Mouse (Mus musculus) granulocyte monocyte progenitor cell, adult 5-6 weeks (primary cell): ENCODE measurements around the gene Exd2. TPM values are rescaled to one million over a fixed set of nuclear protein-coding genes. Genes with fewer than 3 reads are reported as not detected.

Experiments
- ATAC-seq: replicated peaks from 2 replicates; pipeline ENCODE4 v1.8.0; 2016; ENCODE audit warnings: mild to moderate bottlenecking, moderate TSS enrichment, inconsistent platforms; ENCODE audit not compliant: poor library complexity, severe bottlenecking
- total RNA-seq, 2 experiments: library from RNA; stranded (forward) in 1 of 2; stranded (reverse) in 1 of 2; fragments of 200-712, 200-1000 nt in 1 of 2; fragments of >200 nt in 1 of 2; fragmentation: Nextera tagmentation in 1 of 2; gene quantifications; 2 replicates each; pipeline ENCODE4 v1.2.3; 2014 to 2017

The Exd2 gene
- total RNA-seq, 2 experiments from 2014 or later, result 11.2 to 13.8 TPM

GRCm38 (mm10) chr12:80538311-80538710 is 75.4 kb downstream of the Exd2 start:
- ATAC-seq, result no peak

GRCm38 (mm10) chr12:80545310-80545709 is 82.4 kb downstream of the Exd2 start:
- no peak for ATAC-seq

- no peak for ATAC-seq
Measured at GRCm38 (mm10) chr12:80549646-80550045, 86.8 kb downstream of the Exd2 start.

Other genes with a start within 250 kb of the Exd2 start
- gene Actn1, start 202.7 kb upstream of the Exd2 start, total RNA-seq (2014; fragmentation: Nextera tagmentation), result 14.7 and 18.2 TPM in 2 replicates
- 10.1 and 13.9 TPM in 2 replicates for gene Actn1, start 202.7 kb upstream of the Exd2 start, total RNA-seq (2017)
- gene Dcaf5, start 26.5 kb upstream of the Exd2 start, total RNA-seq (2014; fragmentation: Nextera tagmentation), result 11.9 and 12.9 TPM in 2 replicates
- 14.2 and 14.4 TPM in 2 replicates for gene Dcaf5, start 26.5 kb upstream of the Exd2 start, total RNA-seq (2017)
- not detected in 2 replicates for gene Galnt16, start 55.2 kb downstream of the Exd2 start, total RNA-seq (2014; fragmentation: Nextera tagmentation)
- not detected in 2 replicates for gene Galnt16, start 55.2 kb downstream of the Exd2 start, total RNA-seq (2017)
- gene Slc39a9, start 180.8 kb downstream of the Exd2 start, total RNA-seq (2014; fragmentation: Nextera tagmentation), result 31.3 and 33.5 TPM in 2 replicates
- gene Slc39a9, start 180.8 kb downstream of the Exd2 start, total RNA-seq (2017), result 11.5 and 13.5 TPM in 2 replicates
- gene Erh, start 181.2 kb downstream of the Exd2 start, total RNA-seq (2014; fragmentation: Nextera tagmentation), result 129 and 164 TPM in 2 replicates
- 75.6 and 95.5 TPM in 2 replicates for gene Erh, start 181.2 kb downstream of the Exd2 start, total RNA-seq (2017)
- not detected in 2 replicates for gene Plekhd1, start 229.5 kb downstream of the Exd2 start, total RNA-seq (2014; fragmentation: Nextera tagmentation)
- gene Plekhd1, start 229.5 kb downstream of the Exd2 start, total RNA-seq (2017), result not detected in 2 replicates